Mouse (Mus musculus): ENCODE measurements at regions not wholly inside any gene's neighbourhood (a gene's known extent, or its start where the extent isn't known, plus 50 kb on each side); places are given as distances from the start of the nearest gene placed in this dataset.

DNA sequence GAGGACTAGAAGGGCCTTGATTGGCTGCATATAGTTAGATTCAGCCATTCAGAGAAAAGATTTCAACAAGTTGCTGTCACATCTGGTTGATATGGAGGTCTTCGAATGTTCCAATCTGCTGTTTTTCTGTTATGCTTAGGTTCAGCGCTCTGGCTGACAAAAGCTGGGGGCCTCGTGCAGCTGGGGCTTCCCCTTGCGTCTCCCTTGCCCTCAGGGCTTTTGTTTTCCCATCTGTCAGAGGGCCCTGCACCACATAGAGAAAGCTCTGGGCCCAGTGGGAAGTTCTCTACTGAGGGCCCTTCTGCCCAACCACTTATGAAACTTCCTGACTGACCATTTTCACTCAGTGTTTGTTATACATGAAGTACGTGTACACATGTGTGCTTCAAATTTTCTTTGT is 86.2 kb upstream of the AI593442 start:
- H3K4me2 ChIP-seq (ENCODE audit: low read depth), result no peak overlapping the region
- no peaks in the 10 kb centered on the region for H3K27me3 ChIP-seq (ENCODE audit: control insufficient read depth, insufficient read depth, insufficient read length)
- H3K36me3 ChIP-seq (ENCODE audit: control insufficient read depth, insufficient read depth), result no peaks in the 10 kb centered on the region
- H3ac ChIP-seq (ENCODE audit: control insufficient read depth, insufficient read length), result no peak overlapping the region
- no peak overlapping the region for H3K4me3 ChIP-seq
- H3K79me2 ChIP-seq (ENCODE audit: control insufficient read depth, insufficient read depth), result no peaks in the 10 kb centered on the region
- TF ChIP-seq E2F4 (IDR thresholded peaks at IDR 0.05; ENCODE audit: insufficient read depth), result no peak
- no peak for TF ChIP-seq REST (IDR thresholded peaks at IDR 0.05; ENCODE audit: insufficient read depth, insufficient read length)
- no peak for TF ChIP-seq MAX (IDR thresholded peaks at IDR 0.05; ENCODE audit: low read depth)

DNA sequence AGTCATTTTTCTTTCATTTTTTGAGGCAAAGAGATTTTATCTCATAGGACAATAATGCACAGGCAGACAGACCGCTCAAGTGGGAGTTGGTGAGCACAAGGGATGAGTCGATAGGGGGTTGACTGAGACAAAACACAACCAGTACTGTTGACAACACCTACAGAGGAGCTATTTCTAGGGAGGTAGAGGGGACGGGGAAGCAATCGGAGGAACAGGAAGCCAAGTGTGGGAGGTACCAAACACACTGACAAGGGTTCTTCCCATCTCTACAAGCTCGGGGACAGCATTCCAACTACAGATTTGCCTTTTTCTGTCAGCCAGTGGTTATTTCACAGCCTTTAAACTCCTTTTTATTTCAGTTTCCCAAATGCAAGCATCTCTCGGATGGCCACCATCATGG is 83.3 kb upstream of the AI593442 start:
- no peaks in the 10 kb centered on the region for H3K79me2 ChIP-seq (ENCODE audit: control insufficient read depth, insufficient read depth)
- H3K36me3 ChIP-seq (ENCODE audit: control insufficient read depth, insufficient read depth), result no peaks in the 10 kb centered on the region
- no peak overlapping the region for H3K4me2 ChIP-seq (ENCODE audit: low read depth)
- no peak overlapping the region for H3K4me3 ChIP-seq
- H3K27me3 ChIP-seq (ENCODE audit: control insufficient read depth, insufficient read depth, insufficient read length), result no peaks in the 10 kb centered on the region
- H3ac ChIP-seq (ENCODE audit: control insufficient read depth, insufficient read length), result no peak overlapping the region
- TF ChIP-seq REST (IDR thresholded peaks at IDR 0.05; ENCODE audit: insufficient read depth, insufficient read length) (no peak), MYOG (IDR thresholded peaks at IDR 0.05; ENCODE audit: control insufficient read depth in 1 of 3, insufficient read depth in 1 of 3, insufficient read length in 2 of 3, low read depth in 2 of 3) (no peak), POLR2A (IDR thresholded peaks at IDR 0.05; ENCODE audit: insufficient read length, low read depth) (no peak)

DNA sequence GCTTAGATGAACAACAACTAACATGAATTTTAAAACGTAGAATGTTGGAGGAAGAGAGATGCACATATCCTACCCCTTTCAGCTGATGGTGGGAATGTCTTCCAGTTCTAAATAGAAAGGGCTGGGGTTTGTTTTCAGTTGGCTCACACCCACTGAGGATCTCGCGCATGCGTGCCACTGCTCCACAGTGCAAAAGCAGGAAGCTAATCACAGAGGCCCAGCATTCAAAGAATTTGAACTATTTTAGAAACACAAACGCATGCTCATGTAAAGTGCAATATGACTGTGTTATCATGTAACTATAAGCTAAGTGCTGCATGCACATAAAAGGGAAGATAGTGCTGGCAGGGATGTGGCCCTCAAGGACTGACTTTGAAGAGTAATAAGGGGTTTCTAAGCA is 81.7 kb upstream of the AI593442 start:
- H3K36me3 ChIP-seq (ENCODE audit: control insufficient read depth, insufficient read depth), result no peaks in the 10 kb centered on the region
- H3ac ChIP-seq (ENCODE audit: control insufficient read depth, insufficient read length), result no peak overlapping the region
- H3K4me2 ChIP-seq (ENCODE audit: low read depth), result no peak overlapping the region
- no peak for TF ChIP-seq MYOG (IDR thresholded peaks at IDR 0.05; ENCODE audit: control insufficient read depth in 1 of 3, insufficient read depth in 1 of 3, insufficient read length in 2 of 3, low read depth in 2 of 3)
- no peak for TF ChIP-seq USF1 (IDR thresholded peaks at IDR 0.05; ENCODE audit: low read depth)
- H3K4me3 ChIP-seq, result no peak overlapping the region
- H3K27me3 ChIP-seq (ENCODE audit: control insufficient read depth, insufficient read depth, insufficient read length), result no peaks in the 10 kb centered on the region
- H3K79me2 ChIP-seq (ENCODE audit: control insufficient read depth, insufficient read depth), result no peaks in the 10 kb centered on the region

- Histone ChIP-seq H3K79me2 (ENCODE audit: control insufficient read depth, insufficient read depth) (no peaks in the 10 kb centered on the region), H3K4me2 (ENCODE audit: low read depth) (no peak overlapping the region), H3K36me3 (ENCODE audit: control insufficient read depth, insufficient read depth) (no peaks in the 10 kb centered on the region), H3K4me3 (no peak overlapping the region), H3K27me3 (ENCODE audit: control insufficient read depth, insufficient read depth, insufficient read length) (no peaks in the 10 kb centered on the region), H3ac (ENCODE audit: control insufficient read depth, insufficient read length) (no peak overlapping the region)
- TF ChIP-seq MAX (IDR thresholded peaks at IDR 0.05; ENCODE audit: low read depth), result no peak
- no peak for TF ChIP-seq E2F4 (IDR thresholded peaks at IDR 0.05; ENCODE audit: insufficient read depth)
- TF ChIP-seq MYOD1 (IDR thresholded peaks at IDR 0.05; ENCODE audit: control insufficient read depth in 1 of 3, insufficient read length in 2 of 3, low read depth in 2 of 3), result no peak
- no peak for TF ChIP-seq POLR2AphosphoS2 (IDR thresholded peaks at IDR 0.05; ENCODE audit: insufficient read length, low read depth)
- TF ChIP-seq SRF (IDR thresholded peaks at IDR 0.05; ENCODE audit: control insufficient read depth, insufficient read length, low read depth), result no peak
- no peak for TF ChIP-seq TCF3 (IDR thresholded peaks at IDR 0.05; ENCODE audit: insufficient read length, low read depth)
- TF ChIP-seq TCF12 (IDR thresholded peaks at IDR 0.05; ENCODE audit: insufficient read depth, poor library complexity, severe bottlenecking), result no peak
- no peak for TF ChIP-seq POLR2A (IDR thresholded peaks at IDR 0.05; ENCODE audit: insufficient read length, low read depth)
- no peak for TF ChIP-seq MYOG (IDR thresholded peaks at IDR 0.05; ENCODE audit: control insufficient read depth in 1 of 3, insufficient read depth in 1 of 3, insufficient read length in 2 of 3, low read depth in 2 of 3)
- TF ChIP-seq USF1 (IDR thresholded peaks at IDR 0.05; ENCODE audit: low read depth), result no peak
- TF ChIP-seq REST (IDR thresholded peaks at IDR 0.05; ENCODE audit: insufficient read depth, insufficient read length), result no peak
- no peak for TF ChIP-seq CEBPB (IDR thresholded peaks at IDR 0.05; ENCODE audit: insufficient read depth, poor library complexity, severe bottlenecking)
Observed at GRCm38 (mm10) chr9:52748366-52748765, 68.8 kb upstream of the AI593442 start.

DNA sequence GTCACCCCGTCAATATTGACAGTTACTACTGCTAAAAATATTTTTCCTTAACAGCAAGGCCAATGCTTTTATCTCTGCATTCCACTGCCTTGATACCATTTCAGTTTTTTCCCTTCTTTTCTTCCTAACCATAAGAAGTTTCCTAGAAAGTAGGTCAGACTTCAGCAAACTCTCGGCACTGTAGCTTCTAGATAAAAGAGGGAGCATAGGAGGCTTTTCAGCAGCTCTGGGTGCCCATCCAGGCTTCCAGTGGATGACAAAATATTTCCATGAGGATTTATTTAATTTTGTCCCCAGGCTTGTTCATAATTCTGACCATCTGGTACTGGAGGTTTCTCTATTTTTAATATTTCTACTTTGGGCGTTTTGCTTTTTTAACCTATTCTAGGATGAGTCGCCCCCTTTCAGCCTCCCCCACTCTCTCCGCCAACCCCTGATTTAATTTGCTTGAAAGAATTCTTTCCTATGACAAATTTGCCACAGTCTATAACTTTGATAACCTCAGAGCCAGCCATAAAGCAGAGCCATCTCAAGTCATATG is 59.0 kb upstream of the AI593442 start:
- TF ChIP-seq USF1 (IDR thresholded peaks at IDR 0.05; ENCODE audit: low read depth) (no peak), REST (IDR thresholded peaks at IDR 0.05; ENCODE audit: insufficient read depth, insufficient read length) (no peak), CEBPB (IDR thresholded peaks at IDR 0.05; ENCODE audit: insufficient read depth, poor library complexity, severe bottlenecking) (no peak), MYOD1 (IDR thresholded peaks at IDR 0.05; ENCODE audit: control insufficient read depth in 1 of 3, insufficient read length in 2 of 3, low read depth in 2 of 3) (no peak), POLR2AphosphoS2 (IDR thresholded peaks at IDR 0.05; ENCODE audit: insufficient read length, low read depth) (no peak), SRF (IDR thresholded peaks at IDR 0.05; ENCODE audit: control insufficient read depth, insufficient read length, low read depth) (no peak), TCF12 (IDR thresholded peaks at IDR 0.05; ENCODE audit: insufficient read depth, poor library complexity, severe bottlenecking) (no peak), MAX (IDR thresholded peaks at IDR 0.05; ENCODE audit: low read depth) (no peak), E2F4 (IDR thresholded peaks at IDR 0.05; ENCODE audit: insufficient read depth) (no peak), MYOG (IDR thresholded peaks at IDR 0.05; ENCODE audit: control insufficient read depth in 1 of 3, insufficient read depth in 1 of 3, insufficient read length in 2 of 3, low read depth in 2 of 3) (no peak), POLR2A (IDR thresholded peaks at IDR 0.05; ENCODE audit: insufficient read length, low read depth) (no peak), TCF3 (IDR thresholded peaks at IDR 0.05; ENCODE audit: insufficient read length, low read depth) (no peak)
- no peak overlapping the region for H3K4me2 ChIP-seq (ENCODE audit: low read depth)

More for the DNA sequence above, 59.0 kb upstream of the AI593442 start:
- Histone ChIP-seq H3ac (ENCODE audit: control insufficient read depth, insufficient read length) (no peak overlapping the region), H3K79me2 (ENCODE audit: control insufficient read depth, insufficient read depth) (no peaks in the 10 kb centered on the region), H3K4me3 (no peak overlapping the region), H3K36me3 (ENCODE audit: control insufficient read depth, insufficient read depth) (no peaks in the 10 kb centered on the region), H3K27me3 (ENCODE audit: control insufficient read depth, insufficient read depth, insufficient read length) (no peaks in the 10 kb centered on the region)

Data from myocyte (in vitro differentiated cells).